Mouse (Mus musculus): ENCODE data around the gene Sertad2.

DNA sequence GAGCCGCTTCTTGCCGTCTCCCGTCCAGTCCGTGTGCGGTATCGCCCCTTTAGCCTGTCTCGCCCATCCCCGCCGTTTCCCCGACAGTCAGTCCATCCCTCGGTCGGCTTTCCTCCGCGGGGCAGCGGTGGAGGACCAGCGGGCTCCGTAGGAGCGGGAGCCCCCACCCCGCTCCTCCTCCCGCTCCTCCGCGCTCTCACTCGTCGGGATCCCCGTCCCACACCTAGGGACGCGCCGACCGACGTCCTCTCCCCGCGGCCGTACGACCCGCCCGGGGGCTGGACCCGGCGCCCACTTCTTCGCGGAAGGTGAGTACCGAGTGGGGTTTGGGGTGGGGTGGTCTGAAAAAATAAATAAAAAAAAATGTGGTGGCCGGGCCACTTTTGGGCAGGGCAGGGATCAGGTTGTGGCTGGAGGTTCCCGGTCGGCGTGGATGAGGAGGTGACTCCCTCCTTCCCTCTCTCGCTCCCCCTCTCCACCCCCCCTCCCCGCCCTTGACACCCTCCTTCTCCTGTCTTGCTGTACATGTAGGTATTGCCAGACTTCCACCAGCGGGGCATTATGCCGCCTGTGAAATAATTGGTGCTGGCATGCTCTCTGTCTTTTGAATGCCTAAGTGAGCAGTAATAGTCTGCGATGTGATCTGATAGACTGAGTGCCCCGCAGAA lies 534 bp downstream of the Sertad2 start:
- no peak for TF ChIP-seq EP300 (optimal IDR thresholded peaks at IDR 0.05)
- TF ChIP-seq CTCF (IDR thresholded peaks at IDR 0.05; ENCODE audit: low read depth) = no peak
